ENCODE assay signal across 28 mouse cellular contexts in genomic region chr3:32538091-32538490, GRCm38 (mm10). TPM values are rescaled to one million over a fixed set of nuclear protein-coding genes. Genes with fewer than 3 reads are reported as not detected.
DNase-seq lines count a peak whose midpoint lies in the region; ATAC-seq and TF ChIP-seq lines count a peak whose summit lies in the region.
"Had no signal": no experiment of that assay in that cellular context is flagged by ENCODE, and none has a peak within 500 bp of the region (broad histone marks: within the 10 kb centered on the region; RNA-seq: fewer than 3 reads in every experiment).

No protein-coding gene starts in this region.

- 0 out of 2 replicates have a peak, but pooled peaks cover 5% of the 10 kb centered on the region for H3K4me1 ChIP-seq in heart, embryonic 12.5 days (replicated peaks)
- no peaks in the 10 kb centered on the region for H3K4me1 ChIP-seq in hindbrain, postnatal 0 days (ENCODE audit: insufficient read depth, low read length)
- no peaks in the 10 kb centered on the region for H3K4me1 ChIP-seq in hindbrain, embryonic 14.5 days (replicated peaks; ENCODE audit: control insufficient read depth, insufficient read depth, low read length)
- H3K4me1 ChIP-seq in small intestine, adult 2 months (ENCODE audit: control insufficient read depth, insufficient read depth, insufficient read length, low read length) = no peaks in the 10 kb centered on the region
- H3K4me1 ChIP-seq: embryonic facial prominence, embryonic 10.5 days; embryonic facial prominence, embryonic 13.5 days; forebrain, embryonic 12.5 days; forebrain, embryonic 15.5 days; hindbrain, embryonic 13.5 days had no signal

- no peak overlapping the region for H3K27ac ChIP-seq in heart, embryonic 12.5 days (ENCODE audit: poor library complexity, severe bottlenecking)
- H3K27ac ChIP-seq in hindbrain, postnatal 0 days = peak overlapping the region; percentile 60
- no peak overlapping the region for H3K27ac ChIP-seq in hindbrain, embryonic 14.5 days
- peak overlapping the region; percentile 82 for H3K27ac ChIP-seq in left cerebral cortex, adult 2 months
- H3K27ac ChIP-seq in small intestine, adult 2 months (ENCODE audit: insufficient read depth, low read depth, low read length) = peak overlapping the region; percentile 60; the same call in 1 of the 2 replicates
- H3K27ac ChIP-seq: embryonic facial prominence, embryonic 10.5 days; embryonic facial prominence, embryonic 13.5 days; forebrain, embryonic 12.5 days; forebrain, embryonic 15.5 days; heart, embryonic 13.5 days; hindbrain, embryonic 10.5 days; hindbrain, embryonic 13.5 days had no signal

- no peaks in the 10 kb centered on the region for H3K27me3 ChIP-seq in heart, embryonic 12.5 days (replicated peaks)
- H3K27me3 ChIP-seq in hindbrain, postnatal 0 days (ENCODE audit: insufficient read depth, low read length) = no peaks in the 10 kb centered on the region
- no peaks in the 10 kb centered on the region for H3K27me3 ChIP-seq in hindbrain, embryonic 14.5 days (ENCODE audit: control insufficient read depth, insufficient read depth, low read length)
- H3K27me3 ChIP-seq in small intestine, adult 2 months (ENCODE audit: control insufficient read depth, insufficient read depth, low read length) = no peaks in the 10 kb centered on the region
- H3K27me3 ChIP-seq: CH12.LX; embryonic facial prominence, embryonic 13.5 days; forebrain, embryonic 12.5 days; forebrain, embryonic 15.5 days; heart, embryonic 13.5 days; hindbrain, embryonic 13.5 days; Patski had no signal

- H3K36me3 ChIP-seq in heart, embryonic 12.5 days = peaks cover 79% of the 10 kb centered on the region
- H3K36me3 ChIP-seq in hindbrain, postnatal 0 days (ENCODE audit: insufficient read depth, low read length) = peaks cover 29% of the 10 kb centered on the region; the same call in 1 of the 2 replicates
- peaks cover 81% of the 10 kb centered on the region for H3K36me3 ChIP-seq in hindbrain, embryonic 14.5 days (replicated peaks; ENCODE audit: control insufficient read depth, insufficient read depth)
- peaks cover 53% of the 10 kb centered on the region for H3K36me3 ChIP-seq in small intestine, adult 2 months (ENCODE audit: control insufficient read depth, insufficient read depth, low read length)

- no peak overlapping the region for H3K4me2 ChIP-seq in heart, embryonic 12.5 days
- H3K4me2 ChIP-seq in hindbrain, postnatal 0 days (ENCODE audit: low read depth, low read length) = no peak overlapping the region
- no peak overlapping the region for H3K4me2 ChIP-seq in hindbrain, embryonic 14.5 days (replicated peaks)
- H3K4me2 ChIP-seq: embryonic facial prominence, embryonic 13.5 days; forebrain, embryonic 12.5 days; forebrain, embryonic 15.5 days; heart, embryonic 13.5 days; hindbrain, embryonic 13.5 days had no signal

- no peak overlapping the region for H3K9ac ChIP-seq in heart, embryonic 12.5 days
- H3K9ac ChIP-seq in hindbrain, postnatal 0 days (replicated peaks; ENCODE audit: low read length) = no peak overlapping the region
- no peak overlapping the region for H3K9ac ChIP-seq in hindbrain, embryonic 14.5 days
- H3K9ac ChIP-seq: embryonic facial prominence, embryonic 13.5 days; forebrain, embryonic 12.5 days; forebrain, embryonic 15.5 days; heart, embryonic 13.5 days; hindbrain, embryonic 13.5 days had no signal

- intact Hi-C loops in left cerebral cortex, adult 2 months (cut with DNase I) = no loop called here
- intact Hi-C loops in left cerebral cortex, postnatal 10 days (cut with DNase I) = no loop called here

- no peak for TF ChIP-seq CTCF in hindbrain, postnatal 0 days (IDR thresholded peaks at IDR 0.05; ENCODE audit: low read depth)
- no peak for TF ChIP-seq CTCF in left cerebral cortex, adult 2 months (IDR thresholded peaks at IDR 0.05)
- TF ChIP-seq CTCF in small intestine, adult 2 months (IDR thresholded peaks at IDR 0.05; ENCODE audit: extremely low read depth, insufficient read length, insufficient replicate concordance, low read depth, low read length) = no peak

- ATAC-seq in heart, embryonic 12.5 days (ENCODE audit: insufficient number of reproducible peaks, low FRiP score) = no peak
- ATAC-seq in hindbrain, postnatal 0 days = no peak
- no peak for ATAC-seq in hindbrain, embryonic 14.5 days (ENCODE audit: low FRiP score)
- ATAC-seq: forebrain, embryonic 15.5 days; intestine, postnatal 0 days; Patski had no signal

- DNase-seq in heart, adult 11 months = peak; percentile 57
- DNase-seq in hindbrain, postnatal 0 days (ENCODE audit: low spot score) = no peak
- DNase-seq in hindbrain, embryonic 14.5 days (ENCODE audit: low spot score) = no peak
- no peak for DNase-seq in left cerebral cortex, adult 2 months (ENCODE audit: extremely low spot score in 1 of 2, low spot score in 2 of 2)
- no peak for DNase-seq in left cerebral cortex, postnatal 10 days (ENCODE audit: extremely low spot score in 1 of 2, low spot score in 2 of 2)
- DNase-seq in thymus, adult 18-20 months = no peak
- DNase-seq: B cell, adult 2 months; embryo, embryonic 11 days had no signal

- no peak for TF ChIP-seq POLR2A in small intestine, adult 2 months (IDR thresholded peaks at IDR 0.05; ENCODE audit: low read depth, low read length)

- H3K4me3 ChIP-seq in heart, embryonic 12.5 days = no peak overlapping the region
- H3K4me3 ChIP-seq in hindbrain, postnatal 0 days (ENCODE audit: low read length) = no peak overlapping the region
- no peak overlapping the region for H3K4me3 ChIP-seq in hindbrain, embryonic 14.5 days (replicated peaks; ENCODE audit: low read length)
- no peak overlapping the region for H3K4me3 ChIP-seq in left cerebral cortex, adult 2 months
- H3K4me3 ChIP-seq in small intestine, adult 2 months (ENCODE audit: low read depth, low read length) = no peak overlapping the region
- H3K4me3 ChIP-seq: embryonic facial prominence, embryonic 10.5 days; embryonic facial prominence, embryonic 13.5 days; erythroblast, embryonic 14.5 days; forebrain, embryonic 12.5 days; forebrain, embryonic 15.5 days; heart, embryonic 13.5 days; hindbrain, embryonic 10.5 days; hindbrain, embryonic 13.5 days had no signal

- H3K9me3 ChIP-seq in heart, embryonic 12.5 days (replicated peaks) = no peaks in the 10 kb centered on the region
- no peaks in the 10 kb centered on the region for H3K9me3 ChIP-seq in hindbrain, postnatal 0 days (ENCODE audit: low read length)
- no peaks in the 10 kb centered on the region for H3K9me3 ChIP-seq in hindbrain, embryonic 14.5 days (ENCODE audit: control insufficient read depth, low read length)
- H3K9me3 ChIP-seq: embryonic facial prominence, embryonic 10.5 days; embryonic facial prominence, embryonic 13.5 days; forebrain, embryonic 12.5 days; forebrain, embryonic 15.5 days; G1E; heart, embryonic 13.5 days; hindbrain, embryonic 10.5 days; hindbrain, embryonic 13.5 days had no signal

- 85% methylated on average over 5 of the region's 5 CpGs for WGBS in heart, embryonic 12.5 days
- WGBS in hindbrain, postnatal 0 days = 97% methylated on average over 5 of the region's 5 CpGs
- 97% methylated on average over 5 of the region's 5 CpGs for WGBS in hindbrain, embryonic 14.5 days
- 85% methylated on average over 5 of the region's 5 CpGs for WGBS in small intestine, adult 2 months

RNA-seq across cellular contexts. Expression of gene Mfn1, which starts 8.8 kb away (rescaled TPM):
- 71.3 and 85.5 TPM in 2 replicates for polyA plus RNA-seq in heart, embryonic 12.5 days (2016; fragmentation: Nextera tagmentation; extraction: Ambion mirVana)
- total RNA-seq in hindbrain, postnatal 0 days (2014; rRNA removed) = 43.2 and 45.9 TPM in 2 replicates
- 46.9 and 47.0 TPM in 2 replicates for polyA plus RNA-seq in hindbrain, postnatal 0 days (2015; fragmentation: Nextera tagmentation; extraction: Ambion mirVana)
- polyA plus RNA-seq in hindbrain, embryonic 14.5 days (2014; fragmentation: Nextera tagmentation; extraction: Ambion mirVana) = 34.6 and 41.7 TPM in 2 replicates
- 100 to 1,000 TPM; 119 to 123 TPM for total RNA-seq in left cerebral cortex, adult 2 months (2021)
- total RNA-seq in left cerebral cortex, postnatal 10 days (2021) = 100 to 1,000 TPM; 107 to 109 TPM
- polyA plus RNA-seq in small intestine, adult 2 months (2012; rRNA removed) = 2.2 and 4.6 TPM in 2 replicates

RNA-seq across cellular contexts. Expression of gene Zfp639, which starts 28.0 kb away (rescaled TPM):
- 27.2 and 34.1 TPM in 2 replicates for polyA plus RNA-seq in heart, embryonic 12.5 days (2016; fragmentation: Nextera tagmentation; extraction: Ambion mirVana)
- 50.9 and 51.3 TPM in 2 replicates for total RNA-seq in hindbrain, postnatal 0 days (2014; rRNA removed)
- polyA plus RNA-seq in hindbrain, postnatal 0 days (2015; fragmentation: Nextera tagmentation; extraction: Ambion mirVana) = 36.3 and 37.8 TPM in 2 replicates
- polyA plus RNA-seq in hindbrain, embryonic 14.5 days (2014; fragmentation: Nextera tagmentation; extraction: Ambion mirVana) = 39.6 and 44.1 TPM in 2 replicates
- total RNA-seq in left cerebral cortex, adult 2 months (2021) = 10 to 100 TPM; 36.1 to 37.0 TPM
- total RNA-seq in left cerebral cortex, postnatal 10 days (2021) = 10 to 100 TPM; 41.9 to 42.9 TPM
- 12.1 and 17.7 TPM in 2 replicates for polyA plus RNA-seq in small intestine, adult 2 months (2012; rRNA removed)

RNA-seq across cellular contexts. Expression of gene Kcnmb3, which starts 46.1 kb away (rescaled TPM):
- polyA plus RNA-seq in heart, embryonic 12.5 days (2016; fragmentation: Nextera tagmentation; extraction: Ambion mirVana) = not detected in 2 replicates
- total RNA-seq in hindbrain, postnatal 0 days (2014; rRNA removed) = not detected in 2 replicates
- polyA plus RNA-seq in hindbrain, postnatal 0 days (2015; fragmentation: Nextera tagmentation; extraction: Ambion mirVana) = 0.10 TPM in 1 of 2 replicates, not detected in the other
- polyA plus RNA-seq in hindbrain, embryonic 14.5 days (2014; fragmentation: Nextera tagmentation; extraction: Ambion mirVana) = 0.11 TPM in 1 of 2 replicates, not detected in the other
- not detected for total RNA-seq in left cerebral cortex, adult 2 months (2021)
- under 1 TPM in 1 of 2 experiments, not detected in 1; 0.61 TPM for total RNA-seq in left cerebral cortex, postnatal 10 days (2021)
- polyA plus RNA-seq in small intestine, adult 2 months (2012; rRNA removed) = not detected in 2 replicates
- total RNA-seq: adrenal gland, adult 18-20 months; common myeloid progenitor, adult 5-6 weeks; G1E; gastrocnemius, adult 8-10 months; gastrocnemius, postnatal 25 days; heart, adult 8-10 months had no signal
- polyA plus RNA-seq: embryonic facial prominence, embryonic 13.5 days; erythroblast, embryonic 14.5 days; forebrain, embryonic 12.5 days; G1E; hindbrain, embryonic 10.5 days; hindbrain, embryonic 13.5 days; intestine, embryonic 14.5 days; Patski had no signal

Comparison
In these comparisons a context has a peak if more than half of its experiments do, and no peak if none do; other contexts are left out.
1. H3K27ac ChIP-seq: peak in hindbrain, postnatal 0 days (single experiment), left cerebral cortex, adult 2 months (single experiment) and small intestine, adult 2 months (single experiment); none in heart, embryonic 12.5 days (single experiment) and hindbrain, embryonic 14.5 days (single experiment).